Mouse (Mus musculus): ENCODE data around the gene Actr5.

- TF ChIP-seq CTCF (IDR thresholded peaks at IDR 0.05; ENCODE audit: extremely low read depth, insufficient read length, insufficient replicate concordance, low read depth, low read length): no peak
- no peak for TF ChIP-seq POLR2A (IDR thresholded peaks at IDR 0.05; ENCODE audit: low read depth, low read length)
Observed at GRCm38 (mm10) chr2:158602663-158603062, 22.0 kb upstream of the Actr5 start.
